Mouse (Mus musculus) cerebellum, adult 2 months (tissue): Measurements from ENCODE around the gene Trim24.

ENCODE experiments used
- CTCF ChIP-seq: fragments of 200-500 bp; IDR thresholded peaks from 2 replicates; pipeline ENCODE4 v1.5.1; 2011; ENCODE audit warnings: low read depth, mild to moderate bottlenecking, control low read depth, low read length, moderate library complexity, borderline replicate concordance; ENCODE audit not compliant: insufficient read depth
- POLR2A ChIP-seq: fragments of 200-500 bp; IDR thresholded peaks from 2 replicates; pipeline ENCODE4 v1.6.1; 2011; ENCODE audit warnings: low read length, control low read depth, borderline replicate concordance; ENCODE audit not compliant: insufficient read depth

- no peak for TF ChIP-seq CTCF
- TF ChIP-seq POLR2A: no peak
Measured at GRCm38 (mm10) chr6:37823731-37824130, 46.9 kb upstream of the Trim24 start.
